Mouse (Mus musculus): ENCODE measurements around the gene Ppp1r9a.

GRCm38 (mm10) chr6:5038140-5038749 is 135.5 kb downstream of the Ppp1r9a start:
- TF ChIP-seq CTCF (IDR thresholded peaks at IDR 0.05; ENCODE audit: control insufficient read depth, insufficient read depth, insufficient read length) (no peak), MAX (IDR thresholded peaks at IDR 0.05) (no peak), USF1 (IDR thresholded peaks at IDR 0.05; ENCODE audit: low read depth) (no peak), MYOD1 (IDR thresholded peaks at IDR 0.05; ENCODE audit: control insufficient read depth, insufficient read length, low read depth) (no peak), MYOG (IDR thresholded peaks at IDR 0.05; ENCODE audit: control insufficient read depth, extremely low read depth, insufficient read length) (no peak)
